Mouse (Mus musculus): ENCODE results near the gene Lrrc36.

Gene Lrrc36

DNA sequence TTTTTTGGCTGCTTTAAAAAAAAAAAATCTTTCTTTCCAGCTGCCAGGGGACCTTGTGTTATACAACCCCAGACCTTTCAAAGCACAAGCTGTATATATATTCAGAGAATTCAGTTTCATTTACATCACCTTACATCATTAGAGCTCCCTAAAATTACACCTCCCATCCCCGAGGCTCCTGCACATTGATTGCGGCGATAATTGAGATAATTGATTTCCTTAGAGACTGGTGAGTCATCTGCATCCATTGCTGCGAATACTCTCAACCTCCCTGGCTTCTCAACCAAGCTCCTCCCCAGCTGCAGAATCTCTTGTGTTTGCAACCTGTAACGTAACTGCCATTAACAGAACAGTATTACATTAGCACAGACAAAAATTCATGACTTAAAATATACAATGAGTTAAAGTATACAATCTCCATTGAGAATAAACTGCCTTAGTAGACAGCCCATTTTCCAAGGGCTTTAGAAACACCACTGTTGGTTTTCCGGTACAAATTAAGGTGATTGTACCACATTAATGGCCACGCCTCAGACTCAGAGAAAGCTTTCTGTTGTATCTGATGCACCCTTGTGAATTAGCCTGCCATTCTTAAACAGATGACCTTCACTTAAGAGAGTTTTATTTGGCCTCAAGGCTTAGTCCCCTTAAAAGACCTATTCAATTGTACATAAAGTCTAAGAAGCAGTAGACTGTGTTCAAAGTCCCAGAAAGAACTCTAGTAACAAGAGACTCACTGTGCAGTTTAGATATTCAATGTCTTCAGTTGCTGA is 18.6 kb downstream of the Lrrc36 start:
- no peak for DNase-seq (ENCODE audit: low read depth, low spot score)

- no peak for DNase-seq (ENCODE audit: low read depth, low spot score)
Measured at GRCm38 (mm10) chr8:105433021-105433420, 19.6 kb downstream of the Lrrc36 start.

GRCm38 (mm10) chr8:105433511-105433910 is 20.1 kb downstream of the Lrrc36 start:
- DNase-seq (ENCODE audit: low read depth, low spot score) = no peak

DNA sequence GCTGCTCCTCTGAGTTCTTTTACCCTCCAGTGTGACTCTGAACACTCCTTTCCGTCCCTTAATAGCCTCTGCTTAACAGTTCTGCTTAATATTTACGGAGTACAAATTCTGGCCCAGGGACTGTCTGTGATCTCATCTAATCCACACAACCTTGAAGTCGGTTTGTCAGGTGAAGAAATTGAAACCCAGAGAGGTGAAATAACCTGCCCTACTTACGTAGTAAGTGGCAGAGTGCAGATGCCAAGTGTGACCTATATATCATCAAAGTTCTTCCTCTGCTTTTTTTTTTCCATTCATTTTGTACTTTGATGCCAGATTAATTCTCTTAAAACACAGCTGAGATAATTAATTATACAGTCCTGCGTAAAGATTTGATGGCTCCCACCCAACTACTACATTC is 20.8 kb downstream of the Lrrc36 start:
- no peak for DNase-seq (ENCODE audit: low read depth, low spot score)

DNA sequence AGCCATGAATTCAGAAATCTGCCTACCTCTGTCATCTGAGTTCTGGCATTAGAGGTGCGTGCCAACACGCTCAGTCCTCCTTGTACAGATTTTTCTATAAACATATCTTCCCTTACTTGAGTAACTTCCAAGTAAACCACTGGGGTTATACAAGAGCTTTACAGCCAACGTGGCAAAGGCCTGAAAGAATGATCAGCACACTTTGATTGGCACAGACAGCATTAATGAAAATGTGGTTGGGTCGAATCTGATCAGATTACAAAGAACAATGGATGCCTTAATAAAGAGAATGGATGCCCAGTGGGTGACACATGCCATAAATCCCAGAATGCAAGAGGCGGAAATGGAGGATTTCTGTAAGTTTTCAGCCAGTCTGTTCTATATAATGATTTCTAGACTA is 22.8 kb downstream of the Lrrc36 start:
- DNase-seq (ENCODE audit: low read depth, low spot score) = no peak

DNA sequence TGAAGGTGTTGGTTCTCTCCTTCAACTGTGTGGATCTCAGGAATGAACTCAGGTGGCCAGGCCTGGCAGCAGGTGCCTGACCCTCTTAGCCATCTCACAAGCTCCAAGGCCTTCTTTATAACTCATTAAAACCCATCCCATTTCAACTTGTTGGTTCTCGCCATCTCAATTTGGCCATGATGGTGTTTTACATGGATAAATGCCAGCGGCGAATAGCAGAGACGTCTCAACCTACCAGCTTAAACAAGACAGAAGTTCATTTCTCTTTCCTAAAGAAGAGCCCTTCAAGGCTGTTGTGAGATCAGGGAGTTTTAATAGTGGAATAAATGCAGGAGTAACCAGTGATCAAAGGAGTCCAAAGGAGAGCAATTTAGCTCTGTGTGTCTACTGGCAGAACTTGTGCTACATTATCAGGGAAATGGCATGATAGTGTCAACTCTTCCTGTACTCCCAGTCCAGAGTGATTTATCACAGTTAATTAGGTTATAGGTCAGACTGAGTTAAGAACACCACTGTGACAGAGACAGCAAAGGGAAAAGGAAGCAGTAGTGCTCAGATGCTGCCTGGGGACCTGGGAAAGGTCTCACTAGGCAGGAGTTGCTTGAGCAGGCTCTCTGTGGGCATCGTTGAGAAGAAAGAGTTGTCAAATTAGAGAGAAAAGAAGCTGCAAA is 23.8 kb downstream of the Lrrc36 start:
- DNase-seq (ENCODE audit: low read depth, low spot score) = no peak

GRCm38 (mm10) chr8:105438865-105439264 is 25.5 kb downstream of the Lrrc36 start:
- DNase-seq (ENCODE audit: low read depth, low spot score) = peak; percentile 22

GRCm38 (mm10) chr8:105441433-105441832 is 28.1 kb downstream of the Lrrc36 start:
- DNase-seq (ENCODE audit: low read depth, low spot score) = no peak

GRCm38 (mm10) chr8:105442661-105443060 is 29.3 kb downstream of the Lrrc36 start:
- no peak for DNase-seq (ENCODE audit: low read depth, low spot score)

- DNase-seq (ENCODE audit: low read depth, low spot score) = no peak
Measured at GRCm38 (mm10) chr8:105445296-105446126, 32.1 kb downstream of the Lrrc36 start.

DNA sequence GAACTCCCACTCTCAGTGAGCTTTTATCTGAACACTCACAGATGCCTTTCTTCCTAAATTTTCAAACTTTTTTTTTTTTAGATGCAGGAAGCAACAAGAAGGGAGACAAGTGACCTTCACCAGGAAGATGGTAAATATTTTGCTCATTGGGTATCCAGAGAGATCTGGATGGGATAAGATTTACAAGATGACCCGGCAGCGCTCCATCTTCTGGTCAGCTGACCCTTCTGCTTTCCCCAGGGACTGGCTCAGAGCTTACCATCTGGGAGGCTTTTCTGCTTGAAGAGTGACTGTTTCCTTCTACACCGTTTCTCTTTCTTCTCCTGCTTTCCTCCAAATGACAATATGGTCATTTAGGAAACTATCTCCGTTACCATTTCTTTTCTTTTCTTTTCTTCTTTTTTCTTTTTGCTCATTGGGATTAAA is 32.8 kb downstream of the Lrrc36 start:
- no peak for DNase-seq (ENCODE audit: low read depth, low spot score)

GRCm38 (mm10) chr8:105448188-105448587 is 34.8 kb downstream of the Lrrc36 start:
- DNase-seq (ENCODE audit: low read depth, low spot score) = no peak

DNA sequence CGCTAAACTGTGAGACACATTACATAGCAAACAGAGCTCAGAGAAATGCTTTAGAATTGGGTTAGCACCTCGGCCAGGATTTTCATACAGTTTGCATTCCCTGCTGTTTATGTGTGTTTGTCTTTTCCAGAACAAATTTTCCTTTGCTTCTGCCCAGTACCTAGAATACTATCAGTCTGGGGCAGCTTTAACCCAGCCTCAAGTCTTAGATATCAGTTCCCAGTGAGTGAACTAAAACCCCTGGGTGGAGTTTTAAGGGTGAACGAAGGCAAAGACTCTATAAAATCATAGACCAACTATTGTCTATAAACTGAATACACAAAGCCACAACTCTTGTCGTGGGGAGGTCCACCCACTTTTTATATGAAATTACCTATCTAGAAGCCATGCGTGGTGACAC is 35.2 kb downstream of the Lrrc36 start:
- DNase-seq (ENCODE audit: low read depth, low spot score) = no peak

GRCm38 (mm10) chr8:105450977-105451376 is 37.6 kb downstream of the Lrrc36 start:
- no peak for DNase-seq (ENCODE audit: low read depth, low spot score)

DNA sequence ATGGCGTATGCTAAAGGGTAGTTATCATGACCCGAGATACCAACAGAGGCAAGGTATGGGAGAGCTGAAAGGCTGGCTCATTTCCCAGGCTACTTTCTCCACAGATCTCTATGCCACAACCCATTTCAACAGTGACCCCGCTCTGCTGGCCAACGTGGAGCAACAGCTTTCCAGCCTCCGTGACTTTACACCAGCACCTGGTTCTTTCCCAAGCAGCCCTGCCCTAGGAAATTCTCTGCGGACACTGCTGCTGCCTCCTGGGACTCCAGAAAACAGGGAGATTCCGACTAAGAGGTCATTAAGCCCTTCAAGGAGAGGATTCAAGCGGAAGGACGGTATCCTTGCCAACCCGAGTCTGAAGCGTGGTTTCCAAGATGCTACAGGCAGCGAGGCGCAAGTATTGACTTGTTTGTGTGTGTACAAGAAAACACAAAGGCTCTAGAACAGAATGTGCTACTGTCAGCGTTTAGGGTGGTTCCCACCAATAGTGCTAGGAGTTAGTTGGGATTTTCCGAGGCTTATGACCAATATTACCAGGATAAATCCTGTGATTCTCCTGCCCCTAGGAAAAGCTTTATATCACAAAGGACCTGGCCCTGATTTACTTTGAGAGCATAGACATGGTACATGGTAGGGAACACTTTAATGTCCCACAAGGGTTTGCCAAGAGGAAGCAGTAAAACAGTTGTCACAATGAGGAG is 38.7 kb downstream of the Lrrc36 start:
- DNase-seq (ENCODE audit: low read depth, low spot score) = no peak

- no peak for DNase-seq (ENCODE audit: low read depth, low spot score)
Measured at GRCm38 (mm10) chr8:105453296-105453695, 39.9 kb downstream of the Lrrc36 start.

GRCm38 (mm10) chr8:105454088-105454487 is 40.7 kb downstream of the Lrrc36 start:
- no peak for DNase-seq (ENCODE audit: low read depth, low spot score)

- DNase-seq (ENCODE audit: low read depth, low spot score) = no peak
Measured at GRCm38 (mm10) chr8:105455218-105455617, 41.8 kb downstream of the Lrrc36 start.

DNA sequence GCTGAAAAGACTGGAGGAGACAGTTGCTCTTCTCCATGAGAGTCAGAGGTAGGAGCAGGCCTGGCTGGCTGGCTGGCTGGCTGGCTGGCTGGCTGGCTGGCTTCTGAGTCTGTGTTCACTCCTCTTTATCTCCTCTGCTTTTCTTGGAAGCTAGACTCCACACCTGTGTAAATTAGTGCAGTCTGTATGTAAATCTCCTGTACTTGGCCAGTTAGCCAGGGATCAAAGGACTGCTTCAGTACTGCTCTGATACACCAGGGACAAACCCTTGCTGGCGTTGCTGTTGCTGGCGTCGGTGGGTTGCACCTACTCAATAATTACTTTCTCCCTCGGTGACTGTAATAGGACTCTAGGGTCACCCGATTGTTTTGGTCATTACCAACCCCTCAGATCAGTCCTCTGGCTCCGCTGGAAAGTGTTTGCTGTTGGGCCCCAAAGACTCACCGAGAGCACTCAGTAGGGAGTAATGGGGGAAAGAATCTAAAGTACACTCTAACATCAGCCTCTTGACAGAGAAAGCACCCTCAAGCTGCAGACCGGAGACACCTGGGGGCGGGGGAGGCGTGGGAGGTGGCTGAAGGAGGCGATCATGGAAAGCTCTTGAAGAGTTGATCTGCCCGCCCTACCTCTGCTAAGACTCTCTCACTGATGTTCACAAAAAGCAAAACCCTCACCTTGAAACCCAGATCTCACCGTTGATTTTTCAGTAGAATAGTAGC is 47.9 kb downstream of the Lrrc36 start:
- no peak for DNase-seq (ENCODE audit: low read depth, low spot score)

GRCm38 (mm10) chr8:105464595-105464994 is 51.2 kb downstream of the Lrrc36 start:
- DNase-seq (ENCODE audit: low read depth, low spot score) = no peak

DNA sequence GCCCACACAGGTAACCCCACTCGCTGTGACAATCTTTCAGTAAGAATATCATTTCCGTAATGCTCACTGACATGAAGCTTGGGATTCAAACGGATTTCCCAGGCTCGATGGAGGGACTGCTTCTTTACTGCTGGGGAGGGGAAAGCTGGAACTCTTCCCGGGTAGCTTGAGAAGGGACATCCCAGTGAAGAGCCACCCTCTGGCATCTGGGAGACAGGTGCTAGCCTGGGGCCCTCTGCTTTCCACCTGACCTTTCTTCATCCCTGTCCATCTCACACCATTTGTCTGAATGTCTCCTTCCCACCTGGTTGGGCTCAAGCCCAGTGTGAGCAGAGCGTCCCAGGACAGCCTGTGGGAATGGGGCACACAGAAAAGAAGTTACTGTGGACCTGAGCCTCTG is 52.9 kb downstream of the Lrrc36 start:
- DNase-seq (ENCODE audit: low read depth, low spot score) = no peak
